Mouse (Mus musculus) testis, postnatal 14 days (tissue): Measurements from ENCODE around the gene Zfp609.
"Not testable (repeated sequence)": the region's sequence is repeated elsewhere in the genome, so short reads cannot be mapped to it uniquely, and the experiment has no call there.

Experiments used
- DNase-seq: peaks from one replicate; pipeline ENCODE4 v3.0.0; 2021; ENCODE audit warnings: low spot score

Gene Zfp609

GRCm38 (mm10) chr9:65718195-65718594, 109.2 kb downstream of the Zfp609 start:
- no peak for DNase-seq

GRCm38 (mm10) chr9:65703926-65704595, 123.3 kb downstream of the Zfp609 start:
- no peak for DNase-seq

- no peak for DNase-seq
Observed at GRCm38 (mm10) chr9:65703241-65703640, 124.1 kb downstream of the Zfp609 start.

GRCm38 (mm10) chr9:65702286-65702685, 125.1 kb downstream of the Zfp609 start:
- DNase-seq = no peak

GRCm38 (mm10) chr9:65700504-65700903, 126.9 kb downstream of the Zfp609 start:
- DNase-seq = no peak

GRCm38 (mm10) chr9:65697992-65698391, 129.4 kb downstream of the Zfp609 start:
- no peak for DNase-seq

- no peak for DNase-seq
Observed at GRCm38 (mm10) chr9:65697356-65697755, 130.0 kb downstream of the Zfp609 start.

- no peak for DNase-seq
Observed at GRCm38 (mm10) chr9:65696337-65696736, 131.0 kb downstream of the Zfp609 start.

- no peak for DNase-seq
Observed at GRCm38 (mm10) chr9:65695646-65696045, 131.7 kb downstream of the Zfp609 start.

GRCm38 (mm10) chr9:65692959-65693603, 134.3 kb downstream of the Zfp609 start:
- no peak for DNase-seq

- DNase-seq = no peak
Observed at GRCm38 (mm10) chr9:65692466-65692865, 134.9 kb downstream of the Zfp609 start.

- DNase-seq = not testable (repeated sequence)
Observed at GRCm38 (mm10) chr9:65689869-65690268, 137.5 kb downstream of the Zfp609 start.

GRCm38 (mm10) chr9:65684704-65685103, 142.7 kb downstream of the Zfp609 start:
- no peak for DNase-seq

- DNase-seq = no peak
Observed at GRCm38 (mm10) chr9:65682994-65683393, 144.4 kb downstream of the Zfp609 start.

GRCm38 (mm10) chr9:65682183-65682582, 145.2 kb downstream of the Zfp609 start:
- no peak for DNase-seq

GRCm38 (mm10) chr9:65681634-65681940, 145.8 kb downstream of the Zfp609 start:
- DNase-seq = no peak

- no peak for DNase-seq
Observed at GRCm38 (mm10) chr9:65680938-65681633, 146.3 kb downstream of the Zfp609 start.

GRCm38 (mm10) chr9:65679181-65679761, 148.1 kb downstream of the Zfp609 start:
- DNase-seq = no peak

- no peak for DNase-seq
Observed at GRCm38 (mm10) chr9:65677119-65677462, 150.3 kb downstream of the Zfp609 start.

- DNase-seq = peak; percentile 97
Observed at GRCm38 (mm10) chr9:65676358-65677118, 150.8 kb downstream of the Zfp609 start.

- no peak for DNase-seq
Observed at GRCm38 (mm10) chr9:65675461-65676357, 151.7 kb downstream of the Zfp609 start.
